Mouse (Mus musculus): Measurements from ENCODE around the gene Fam43a.

Fam43a gene

DNA sequence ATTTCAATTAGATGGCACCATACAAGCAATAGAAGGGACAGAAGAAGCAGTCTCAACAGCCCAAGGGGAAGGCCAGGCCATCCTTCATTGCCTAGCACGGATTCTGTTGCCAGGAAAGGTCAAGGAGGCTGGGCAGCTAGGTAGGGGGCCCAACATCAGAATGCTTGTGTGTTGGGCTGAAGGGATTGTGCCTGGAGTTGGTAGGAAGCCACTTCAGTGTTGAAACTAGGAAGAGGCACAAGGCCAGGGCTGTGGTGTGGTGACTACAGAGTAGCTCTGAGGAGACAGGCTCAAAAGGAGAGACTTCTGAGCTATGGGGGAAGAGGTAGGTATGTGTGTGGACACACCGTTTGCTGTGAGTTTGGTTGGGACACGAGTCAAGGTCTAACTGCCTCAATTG lies 4.2 kb upstream of the Fam43a start:
- CTCF ChIA-PET = interaction anchor here (0.6 kb wide), 1 partner anchor 57 kb away, joined by 4 read pairs; no protein-coding TSS in a partner anchor

DNA sequence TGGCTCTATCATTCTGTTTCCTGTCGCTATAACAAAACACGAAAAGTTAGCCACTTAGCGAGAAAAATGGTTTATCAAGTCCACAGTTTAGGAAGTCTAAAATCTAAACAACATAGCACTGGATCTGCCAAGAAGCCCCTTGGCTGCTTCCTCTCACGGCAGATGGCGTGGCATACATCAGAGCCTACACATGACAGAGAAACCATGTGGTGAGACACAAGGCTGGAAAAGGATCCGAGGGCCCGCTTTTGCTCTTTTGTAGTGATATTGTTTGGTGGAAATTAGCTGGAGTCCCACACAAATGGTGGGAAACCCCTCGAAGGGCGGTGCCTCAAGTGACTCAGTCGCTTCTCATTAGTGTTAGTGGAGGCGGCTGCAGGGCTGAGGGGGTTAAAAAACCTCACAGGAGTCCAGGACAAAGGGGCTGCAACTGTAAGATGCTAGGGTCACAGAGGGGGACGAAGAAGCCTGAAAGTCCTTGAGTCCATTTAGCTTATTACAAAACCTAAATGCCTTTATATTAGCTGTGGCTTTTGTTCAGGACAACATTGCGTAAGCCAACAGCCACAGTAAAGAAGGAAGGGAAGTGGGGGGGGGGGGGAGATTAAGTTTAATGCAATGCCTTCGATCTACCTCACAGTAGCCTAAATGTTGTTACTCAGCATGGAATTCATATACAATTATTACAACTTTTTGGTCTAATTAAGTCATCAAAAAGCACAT lies 3.5 kb upstream of the Fam43a start:
- CTCF ChIA-PET = interaction anchor here (0.5 to 0.6 kb wide), 2 partner anchors 342 to 486 kb away, joined by 3 read pairs; no protein-coding TSS in a partner anchor

DNA sequence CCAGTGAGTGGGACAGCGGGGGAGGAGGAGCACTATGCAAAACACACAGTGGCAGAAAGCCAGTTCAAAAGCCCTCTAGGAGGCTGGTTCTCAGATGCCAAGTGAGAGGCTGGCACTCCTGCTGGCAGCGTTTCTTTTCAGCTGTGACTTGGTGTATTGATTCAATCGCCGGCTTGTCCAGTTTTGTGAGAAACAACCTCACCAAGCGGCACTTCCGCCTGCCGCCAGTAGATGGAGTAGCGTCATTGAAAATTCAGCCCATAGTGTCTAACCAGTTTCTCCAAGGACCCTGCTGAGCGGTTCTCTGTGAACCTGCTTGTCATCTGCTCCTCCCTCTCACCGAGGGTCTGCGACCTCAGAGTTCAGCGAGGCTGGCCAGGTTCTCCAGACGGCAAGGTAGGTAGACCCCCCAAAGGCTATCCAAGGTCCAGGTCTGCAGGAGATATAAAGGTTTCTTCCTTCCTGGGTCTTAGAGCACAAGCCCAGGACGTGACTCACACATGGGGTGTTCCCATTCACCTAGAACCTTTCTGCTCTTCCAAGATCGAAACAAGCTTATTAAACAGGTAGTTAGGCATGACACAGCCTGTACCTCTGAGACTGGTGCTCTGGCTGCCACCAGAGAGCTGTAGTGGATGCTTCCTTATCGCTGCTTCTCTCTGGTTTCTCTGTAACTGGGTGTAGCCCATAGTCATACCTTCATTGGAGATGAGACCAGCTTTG lies 2.4 kb upstream of the Fam43a start:
- CTCF ChIA-PET = interaction anchor here (0.7 to 1.5 kb wide), 3 partner anchors 425 to 477 kb away, joined by 5 to 19 read pairs (median 5); no protein-coding TSS in a partner anchor

DNA sequence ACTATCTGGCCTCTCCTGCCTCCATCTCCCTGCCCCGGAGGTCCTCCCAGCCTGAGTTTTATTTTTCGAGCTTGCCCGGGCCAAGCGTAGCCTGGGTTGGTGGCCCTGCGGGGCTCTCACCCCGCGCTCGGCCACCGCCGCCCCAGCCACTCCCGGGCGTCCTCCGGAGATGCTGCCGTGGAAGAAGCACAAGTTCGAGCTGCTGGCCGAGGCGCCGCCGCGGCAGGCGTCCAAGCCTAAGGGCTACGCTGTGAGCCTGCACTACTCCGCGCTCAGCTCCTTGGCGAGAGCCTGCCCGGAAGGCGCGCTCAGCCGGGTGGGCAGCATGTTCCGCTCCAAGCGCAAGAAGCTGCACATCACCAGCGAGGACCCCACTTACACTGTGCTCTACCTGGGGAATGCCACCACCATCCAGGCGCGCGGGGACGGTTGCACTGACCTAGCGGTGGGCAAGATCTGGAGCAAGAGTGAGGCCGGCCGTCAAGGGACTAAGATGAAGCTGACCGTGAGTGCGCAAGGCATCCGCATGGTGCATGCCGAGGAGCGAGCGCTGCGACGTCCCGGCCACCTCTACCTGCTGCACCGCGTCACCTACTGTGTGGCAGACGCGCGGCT lies 1.0 kb downstream of the Fam43a start:
- CTCF ChIA-PET = interaction anchor here (0.6 to 1.0 kb wide), 3 partner anchors 42 to 479 kb away, joined by 3 to 4 read pairs (median 3); no protein-coding TSS in a partner anchor

DNA sequence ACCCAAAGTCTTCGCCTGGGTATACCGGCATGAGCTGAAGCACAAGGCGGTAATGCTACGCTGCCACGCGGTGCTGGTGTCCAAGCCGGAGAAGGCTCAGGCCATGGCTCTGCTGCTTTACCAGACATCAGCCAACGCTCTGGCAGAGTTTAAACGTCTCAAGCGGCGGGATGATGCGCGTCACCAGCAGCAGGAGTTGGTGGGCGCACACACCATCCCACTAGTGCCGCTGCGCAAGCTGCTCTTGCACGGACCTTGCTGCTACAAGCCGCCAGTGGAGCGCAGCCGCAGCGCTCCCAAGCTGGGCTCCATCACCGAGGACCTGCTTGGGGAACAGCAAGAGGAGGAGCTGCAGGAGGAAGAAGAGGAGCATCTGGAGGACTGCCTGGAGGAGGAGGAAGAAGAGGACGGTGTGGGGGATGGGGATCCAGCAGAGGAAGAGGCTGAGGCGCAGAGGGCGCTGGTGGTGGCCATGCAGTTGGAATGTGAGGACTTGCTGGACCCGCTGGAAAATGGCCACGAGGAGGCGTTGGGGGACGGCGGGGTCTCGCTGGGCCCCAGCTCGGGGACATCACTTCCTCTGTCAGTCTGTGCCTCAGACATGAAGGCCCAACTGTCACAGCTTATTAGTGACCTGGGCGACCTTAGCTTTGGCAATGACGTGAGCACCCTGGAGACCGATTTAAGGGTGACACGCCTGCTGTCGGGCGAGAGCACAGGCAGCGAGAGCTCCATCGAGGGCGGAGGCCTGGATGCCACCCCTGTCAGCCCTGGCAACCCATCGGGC lies 1.7 kb downstream of the Fam43a start:
- CTCF ChIA-PET = interaction anchor here (0.6 to 1.0 kb wide), 3 partner anchors 41 to 478 kb away, joined by 3 to 9 read pairs (median 3); no protein-coding TSS in a partner anchor

DNA sequence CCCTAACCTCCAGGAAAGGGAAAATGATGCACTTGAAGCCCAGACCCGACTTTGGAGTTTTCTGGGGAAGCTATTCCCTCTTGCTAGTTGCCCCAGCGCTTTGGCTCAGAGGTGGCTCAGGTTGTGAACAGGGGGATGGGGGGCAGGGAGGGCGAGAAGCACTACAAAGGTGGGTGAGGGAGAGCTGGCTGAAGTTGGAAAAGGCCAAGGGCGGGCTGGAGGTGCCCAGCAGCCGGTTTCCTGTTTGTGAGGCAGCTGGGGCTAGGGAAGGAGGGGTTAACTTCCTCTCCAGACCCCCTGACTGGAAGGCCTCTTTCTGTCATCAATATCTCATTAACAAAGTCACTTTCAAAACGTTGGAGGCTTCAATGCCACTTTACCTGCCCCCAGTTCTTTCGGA lies 2.4 kb downstream of the Fam43a start:
- CTCF ChIA-PET = interaction anchor here (0.6 to 1.0 kb wide), 6 partner anchors 67 to 683 kb away, joined by 3 to 13 read pairs (median 4); no protein-coding TSS in a partner anchor

DNA sequence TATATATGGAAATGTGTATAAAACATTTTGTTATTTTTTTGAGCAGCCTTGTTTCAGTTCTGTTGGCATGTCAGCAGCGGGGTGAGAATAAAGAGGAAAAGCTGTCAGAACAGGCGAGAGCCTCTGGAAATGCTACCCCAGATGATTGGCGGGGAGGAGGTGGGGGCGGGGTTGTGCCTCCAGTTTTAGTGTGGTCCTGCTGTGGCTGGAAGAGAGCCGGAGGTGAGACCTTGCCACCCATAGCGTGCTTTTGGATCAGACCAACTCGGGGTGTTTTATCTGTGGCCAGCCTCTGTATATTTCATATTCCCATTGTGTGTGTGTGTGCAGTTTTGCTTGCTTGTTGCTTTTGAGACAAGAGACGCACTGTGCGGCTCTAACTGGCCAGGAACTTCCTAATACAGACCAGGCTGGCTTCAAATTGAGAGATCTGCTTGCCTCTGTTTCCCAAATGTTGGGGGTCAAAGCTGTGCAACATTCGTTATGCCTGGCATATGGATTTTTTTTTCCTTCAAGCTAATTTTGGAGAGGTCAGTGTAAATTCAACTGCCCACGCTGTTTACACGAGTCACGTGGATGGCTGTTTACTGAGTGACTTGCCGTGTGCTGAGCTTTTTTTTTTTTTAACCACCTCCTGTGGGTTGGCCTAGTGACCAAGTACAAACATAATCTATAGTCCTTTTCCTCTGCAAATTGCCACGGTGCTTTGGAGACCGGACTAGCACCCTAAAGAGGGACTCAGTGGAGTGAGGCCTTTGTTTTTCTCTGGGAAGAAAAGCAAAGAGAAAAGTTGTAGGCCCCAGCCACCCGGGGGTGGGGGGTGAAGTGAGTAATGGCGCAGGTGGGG lies 3.4 kb downstream of the Fam43a start:
- CTCF ChIA-PET = interaction anchor here (0.6 to 1.0 kb wide), 6 partner anchors 68 to 682 kb away, joined by 3 to 13 read pairs (median 3); no protein-coding TSS in a partner anchor

DNA sequence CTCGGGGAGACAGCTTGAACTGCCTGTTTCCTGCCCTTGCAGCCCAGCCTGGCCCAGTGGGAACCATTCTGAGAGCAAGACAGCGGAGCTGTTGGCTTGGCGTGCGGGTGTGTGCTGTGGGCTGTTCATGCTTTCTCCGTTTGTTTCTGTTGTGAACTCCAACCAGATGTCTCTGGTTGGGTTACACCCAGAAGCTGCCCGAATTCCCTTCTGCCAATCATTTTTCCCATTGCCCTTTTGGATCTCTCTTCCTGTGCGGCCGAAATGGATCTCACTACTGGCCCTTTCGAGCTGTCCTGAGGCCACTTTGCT lies 4.0 kb downstream of the Fam43a start:
- CTCF ChIA-PET = no interaction called here

DNA sequence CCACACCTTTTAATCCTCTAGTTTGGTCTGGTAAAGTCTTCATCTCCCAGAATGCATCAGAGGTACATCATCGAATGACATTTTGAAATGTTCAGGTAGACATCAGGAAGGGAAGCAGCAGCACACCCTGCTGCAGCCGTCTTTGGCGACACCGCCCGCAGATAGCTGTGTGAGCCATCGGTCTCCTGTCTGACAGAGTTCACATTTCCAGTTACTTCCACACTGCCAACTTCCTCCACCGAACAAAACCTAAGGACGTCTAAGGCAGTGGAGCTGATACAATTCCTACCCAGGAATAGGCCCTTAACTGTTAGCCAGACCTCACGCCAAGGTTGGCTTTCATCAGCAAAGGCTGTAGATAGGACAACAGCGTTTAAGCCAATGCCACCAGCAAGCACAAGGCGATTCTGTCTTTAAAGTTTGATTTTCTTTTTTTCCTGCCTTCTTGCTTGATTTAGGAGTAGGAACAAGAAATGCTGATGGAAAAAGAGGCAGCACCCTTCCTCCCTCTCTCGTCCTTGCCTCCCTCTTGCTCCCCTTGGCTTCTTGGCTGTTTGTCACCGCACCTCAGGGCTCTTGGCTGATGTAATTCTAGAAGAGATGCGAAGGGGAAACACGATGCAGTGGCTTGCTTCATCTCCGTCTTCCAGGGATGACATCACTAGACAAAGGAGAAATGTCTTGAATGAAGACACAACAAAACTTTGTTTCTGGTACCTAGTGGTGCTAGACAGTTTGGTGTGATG lies 4.7 kb downstream of the Fam43a start:
- CTCF ChIA-PET = no interaction called here

DNA sequence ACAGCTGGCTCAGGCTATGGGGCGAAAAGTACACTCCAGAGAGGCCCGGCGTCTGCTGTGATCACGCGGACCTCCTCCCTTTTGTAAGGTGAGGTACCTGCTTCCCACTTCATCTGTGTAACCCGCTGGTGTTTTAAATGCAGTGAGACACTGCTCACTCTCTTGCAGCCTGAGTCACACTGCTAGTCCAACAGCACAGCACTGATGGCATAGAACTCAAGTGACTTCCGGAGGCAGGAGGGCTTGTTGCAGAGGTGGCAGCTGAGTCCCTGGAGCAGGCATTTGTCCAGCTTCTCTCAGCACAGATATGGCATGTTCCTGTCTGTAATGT lies 5.2 kb downstream of the Fam43a start:
- CTCF ChIA-PET = no interaction called here

DNA sequence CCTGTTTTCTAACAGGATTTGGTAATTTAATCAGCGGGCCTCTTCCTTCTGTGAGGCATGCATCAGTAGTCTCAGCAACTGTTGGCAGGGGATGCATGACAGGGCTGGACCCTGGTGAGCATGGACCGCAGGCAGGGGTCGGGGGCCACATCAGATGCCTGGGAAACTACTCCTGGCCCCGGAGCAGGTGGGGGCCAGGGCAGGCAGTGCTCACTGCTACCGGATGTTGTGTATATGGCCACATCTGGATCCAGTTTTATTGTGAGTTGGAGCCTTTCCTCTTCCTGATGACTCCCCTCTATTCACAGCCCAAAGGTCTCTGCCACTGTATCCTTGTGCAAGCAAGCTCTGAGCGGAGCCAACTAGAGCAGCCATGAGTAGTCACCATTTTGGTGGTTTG lies 6.0 kb downstream of the Fam43a start:
- CTCF ChIA-PET = no interaction called here

DNA sequence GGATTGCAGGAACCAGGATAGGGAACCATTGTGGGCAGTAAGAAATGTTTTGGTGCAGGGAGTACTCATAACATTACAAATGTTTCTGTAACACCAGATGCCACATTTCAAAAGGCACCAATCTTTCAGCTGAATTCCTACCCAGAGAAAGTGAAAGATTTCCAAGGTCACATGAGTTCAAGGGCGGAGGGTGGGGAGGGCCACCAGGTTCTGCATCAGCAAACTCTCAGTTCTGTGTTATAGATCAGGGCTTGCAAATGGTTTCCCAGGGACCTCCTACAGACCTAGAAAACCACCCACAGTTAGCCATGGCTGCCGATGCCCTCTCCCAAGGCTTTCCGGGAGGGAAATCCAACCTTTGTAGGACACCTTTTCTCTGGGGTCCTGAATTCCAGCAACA lies 8.3 kb downstream of the Fam43a start:
- CTCF ChIA-PET = interaction anchor here (1.2 kb wide), 1 partner anchor 25 kb away, joined by 9 read pairs; no protein-coding TSS in a partner anchor

DNA sequence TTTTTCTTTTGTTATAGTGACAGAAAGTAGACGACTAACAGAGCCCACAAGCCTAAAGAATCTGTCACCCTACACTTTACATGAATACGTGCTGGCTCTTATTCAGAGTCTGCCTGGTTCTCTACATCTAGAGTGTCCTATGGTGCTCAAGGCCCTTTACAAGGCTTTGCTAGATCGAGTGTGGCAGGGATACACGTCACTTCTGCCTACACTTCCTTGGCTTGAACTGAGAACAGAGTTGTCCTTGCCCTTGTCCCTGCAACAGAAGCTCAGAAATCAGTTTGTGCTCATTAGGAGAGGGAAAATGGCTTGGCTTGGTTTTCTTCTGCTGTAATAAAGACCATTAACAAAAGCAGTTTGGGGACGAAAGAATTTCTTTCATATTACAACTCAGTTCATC lies 11.8 kb downstream of the Fam43a start:
- CTCF ChIA-PET = no interaction called here

DNA sequence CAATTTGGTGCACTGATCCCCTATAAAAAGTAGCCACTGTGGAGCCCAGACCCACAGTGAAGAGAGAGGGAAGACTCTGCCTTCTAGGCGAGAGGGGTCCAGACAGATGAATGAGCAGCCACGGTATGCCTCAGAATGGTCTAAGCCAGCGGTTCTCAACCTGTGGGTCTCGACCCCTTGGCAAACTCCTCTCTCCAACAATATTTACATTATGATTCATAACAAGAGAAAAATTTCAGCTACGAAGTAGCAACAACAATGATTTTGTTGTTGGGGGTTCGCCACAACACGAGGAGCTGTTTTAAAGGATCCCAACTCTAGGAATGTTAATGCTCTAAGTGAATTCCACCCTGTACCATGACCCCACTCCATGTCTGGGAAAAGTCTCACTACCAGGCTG lies 13.6 kb downstream of the Fam43a start:
- CTCF ChIA-PET = interaction anchor here (0.7 kb wide), 1 partner anchor 25 kb away, joined by 3 read pairs; no protein-coding TSS in a partner anchor

DNA sequence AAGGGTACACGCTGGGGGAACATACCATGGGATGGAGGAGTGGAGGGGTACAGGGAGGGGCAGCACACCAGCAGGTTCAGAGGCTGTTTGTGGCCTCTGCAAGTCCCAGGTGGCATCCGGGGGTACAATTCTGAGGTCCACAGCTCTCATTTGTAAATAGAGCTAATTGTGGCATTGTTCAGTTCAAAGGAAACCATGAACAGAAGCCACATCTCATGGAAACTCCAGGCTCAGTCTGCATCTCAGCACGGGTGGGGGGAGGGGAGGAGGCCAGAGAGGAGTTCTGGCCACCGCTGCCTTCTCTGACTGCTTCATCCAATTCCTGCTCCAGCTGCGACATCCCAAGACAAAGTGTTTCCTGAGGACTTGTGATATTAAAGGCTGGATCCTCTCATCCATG lies 14.6 kb downstream of the Fam43a start:
- CTCF ChIA-PET = no interaction called here

DNA sequence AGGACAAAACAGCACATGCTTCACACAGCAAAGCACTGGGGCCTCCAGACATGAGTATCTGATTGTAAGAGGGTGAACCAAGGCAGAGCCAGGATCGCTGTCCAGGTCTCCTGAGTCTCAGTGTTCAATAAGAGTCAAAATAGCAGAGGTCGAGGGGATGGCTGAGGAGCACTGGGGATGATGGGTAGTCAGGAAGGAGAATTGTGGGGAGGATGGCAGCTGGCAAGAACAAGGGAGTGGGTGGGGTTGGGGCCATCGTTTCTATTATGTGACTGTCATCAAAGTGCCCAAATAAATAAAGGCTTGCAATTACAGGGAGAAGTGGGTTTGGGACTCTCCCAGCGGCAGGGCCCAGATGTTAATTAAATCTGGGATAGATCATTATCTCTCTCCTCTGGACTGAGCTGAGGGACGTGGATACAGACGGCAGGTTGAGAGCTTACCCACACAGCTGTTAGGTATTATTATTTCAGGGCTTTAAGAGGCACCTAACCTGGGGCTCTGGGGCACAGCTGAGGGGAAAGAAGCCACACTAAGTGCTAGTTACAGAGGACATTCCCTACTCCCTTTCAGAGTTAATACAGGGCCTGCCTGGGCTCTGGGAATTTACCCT lies 15.3 kb downstream of the Fam43a start:
- CTCF ChIA-PET = no interaction called here

DNA sequence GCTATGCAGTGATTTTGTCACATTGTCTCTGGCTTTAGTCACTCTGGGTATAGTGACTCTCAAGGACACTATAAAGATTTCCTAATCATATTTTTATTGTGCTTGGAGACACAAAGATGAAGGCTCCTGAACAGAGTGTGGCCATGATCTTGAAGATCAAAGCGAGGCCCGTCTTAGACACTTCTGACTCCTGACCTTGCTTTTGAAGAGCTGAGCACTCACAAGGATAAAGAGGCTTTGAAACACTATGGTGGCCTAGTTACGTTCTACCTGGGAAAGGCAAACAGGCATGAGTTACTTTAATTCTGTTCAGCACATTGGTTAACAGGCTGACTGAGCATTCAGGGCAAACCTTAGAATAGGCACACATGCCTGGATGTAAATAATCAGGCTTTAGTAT lies 16.8 kb downstream of the Fam43a start:
- CTCF ChIA-PET = interaction anchor here (0.6 kb wide), 1 partner anchor 551 kb away, joined by 6 read pairs; no protein-coding TSS in a partner anchor

DNA sequence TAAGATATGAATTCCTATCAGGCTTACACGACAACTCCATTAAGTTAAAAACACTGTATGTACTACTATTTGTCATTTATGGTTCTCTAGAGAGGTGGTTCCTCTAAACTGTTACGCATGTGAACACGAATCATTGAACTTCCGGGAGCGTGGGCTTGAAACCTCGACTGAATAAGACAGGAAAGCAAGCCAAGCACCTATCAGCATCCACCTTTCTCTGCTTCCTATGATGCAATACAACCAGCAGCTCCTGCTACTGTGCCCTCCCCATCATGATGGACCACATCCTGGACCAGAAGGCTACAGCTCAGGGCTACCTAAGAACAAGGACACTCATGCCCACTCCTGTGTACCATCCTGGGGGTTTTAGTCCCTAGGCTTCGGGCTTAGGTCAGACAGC lies 24.1 kb downstream of the Fam43a start:
- CTCF ChIA-PET = no interaction called here

DNA sequence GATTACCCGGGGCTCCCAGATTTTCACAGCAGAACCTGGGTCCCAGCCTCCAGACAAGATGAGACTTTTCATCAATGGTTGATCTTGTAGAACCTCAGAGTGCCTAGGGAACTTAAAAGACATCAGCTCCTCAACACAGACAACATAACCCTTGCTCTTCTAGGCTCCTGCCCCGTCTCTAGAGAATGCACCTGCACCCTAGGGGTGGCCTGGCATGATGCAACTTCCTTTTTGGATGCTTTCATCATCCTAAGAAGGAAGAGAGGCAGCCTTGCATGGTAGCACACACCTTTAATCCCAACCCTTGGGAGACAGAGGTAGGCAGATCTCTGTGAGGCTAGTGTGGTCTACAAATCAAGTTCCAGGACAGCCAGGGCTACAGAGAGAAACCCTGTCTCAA lies 25.1 kb downstream of the Fam43a start:
- CTCF ChIA-PET = interaction anchor here (0.6 kb wide), 1 partner anchor 48 kb away, joined by 3 read pairs; no protein-coding TSS in a partner anchor

Measured in spleen, embryonic (tissue).